Mouse (Mus musculus) MN1 (cell line): ENCODE results near the gene Catsper1.
"Not testable (repeated sequence)": the region's sequence is repeated elsewhere in the genome, so short reads cannot be mapped to it uniquely, and the experiment has no call there.

ENCODE experiments used
- DNase-seq: peaks from one replicate; pipeline ENCODE4 v3.0.0-alpha.2; 2016; ENCODE audit warnings: low spot score

Gene Catsper1

DNA sequence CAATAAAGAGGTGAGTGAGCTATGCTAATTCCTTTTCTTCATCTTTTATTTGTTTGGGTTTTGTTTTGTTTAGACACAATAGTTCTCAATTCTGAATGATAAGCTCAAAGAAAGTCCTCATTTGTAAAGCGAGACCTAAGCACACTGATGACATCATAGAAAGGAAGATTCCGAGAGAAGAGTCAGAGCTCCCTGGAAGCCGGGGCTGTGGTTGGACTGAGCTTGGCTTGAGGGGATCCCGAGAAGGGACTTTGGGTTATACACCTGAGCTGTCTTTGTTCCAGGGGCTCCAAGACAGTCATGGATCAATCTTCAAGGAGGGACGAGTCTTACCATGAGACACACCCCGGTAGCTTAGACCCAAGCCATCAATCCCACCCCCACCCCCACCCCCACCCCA is at the start of gene Catsper1:
Catsper1 (plus strand) TSS at position 301 of the 400 bp plus-strand sequence.
- DNase-seq: no peak

DNA sequence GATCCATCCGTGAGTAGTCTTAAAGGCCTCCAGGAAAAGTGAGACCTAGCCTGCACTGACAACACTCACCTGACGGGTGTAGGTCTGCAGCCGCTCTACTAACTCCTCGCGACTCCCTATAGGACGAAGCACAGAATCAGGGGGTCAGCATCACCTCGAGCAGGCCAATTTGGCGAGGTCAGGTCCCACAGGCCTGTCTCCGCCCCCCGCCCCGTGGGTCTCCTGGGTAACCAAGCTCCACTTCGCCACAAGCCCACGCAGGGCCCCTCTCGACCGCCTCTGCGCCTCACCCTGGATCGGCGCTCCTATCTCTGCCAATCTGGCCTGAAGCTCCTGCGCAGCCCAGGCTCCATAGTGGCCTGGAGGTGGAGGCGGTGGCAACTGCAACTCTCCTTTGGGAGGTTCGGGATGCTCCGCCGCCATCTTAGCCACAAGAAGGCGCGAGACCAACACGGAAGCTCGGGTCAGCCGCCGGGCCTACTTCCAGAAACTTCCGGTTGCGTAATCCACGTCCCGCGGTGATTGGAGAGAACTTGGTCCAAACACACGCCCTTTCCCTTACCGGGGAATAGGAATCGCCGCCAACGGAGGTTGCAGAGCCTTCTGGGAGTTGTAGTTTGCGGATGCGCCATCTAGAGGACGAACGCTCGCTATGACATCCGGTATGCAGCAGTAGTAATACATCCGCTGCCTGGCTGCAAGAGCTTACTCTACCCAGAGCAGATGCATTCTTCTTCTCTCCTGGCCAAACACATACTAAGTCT is 40.4 kb upstream of the Catsper1 start, which contains the start of gene Sf3b2:
Sf3b2 (minus strand) TSS at position 484 of the 764 bp plus-strand sequence.
- peak; percentile 97 for DNase-seq

- DNase-seq: no peak
These were observed 39.8 kb upstream of the Catsper1 start for GRCm38 (mm10) chr19:5295736-5296075.

GRCm38 (mm10) chr19:5296630-5297029 is 38.9 kb upstream of the Catsper1 start:
- DNase-seq: no peak

DNA sequence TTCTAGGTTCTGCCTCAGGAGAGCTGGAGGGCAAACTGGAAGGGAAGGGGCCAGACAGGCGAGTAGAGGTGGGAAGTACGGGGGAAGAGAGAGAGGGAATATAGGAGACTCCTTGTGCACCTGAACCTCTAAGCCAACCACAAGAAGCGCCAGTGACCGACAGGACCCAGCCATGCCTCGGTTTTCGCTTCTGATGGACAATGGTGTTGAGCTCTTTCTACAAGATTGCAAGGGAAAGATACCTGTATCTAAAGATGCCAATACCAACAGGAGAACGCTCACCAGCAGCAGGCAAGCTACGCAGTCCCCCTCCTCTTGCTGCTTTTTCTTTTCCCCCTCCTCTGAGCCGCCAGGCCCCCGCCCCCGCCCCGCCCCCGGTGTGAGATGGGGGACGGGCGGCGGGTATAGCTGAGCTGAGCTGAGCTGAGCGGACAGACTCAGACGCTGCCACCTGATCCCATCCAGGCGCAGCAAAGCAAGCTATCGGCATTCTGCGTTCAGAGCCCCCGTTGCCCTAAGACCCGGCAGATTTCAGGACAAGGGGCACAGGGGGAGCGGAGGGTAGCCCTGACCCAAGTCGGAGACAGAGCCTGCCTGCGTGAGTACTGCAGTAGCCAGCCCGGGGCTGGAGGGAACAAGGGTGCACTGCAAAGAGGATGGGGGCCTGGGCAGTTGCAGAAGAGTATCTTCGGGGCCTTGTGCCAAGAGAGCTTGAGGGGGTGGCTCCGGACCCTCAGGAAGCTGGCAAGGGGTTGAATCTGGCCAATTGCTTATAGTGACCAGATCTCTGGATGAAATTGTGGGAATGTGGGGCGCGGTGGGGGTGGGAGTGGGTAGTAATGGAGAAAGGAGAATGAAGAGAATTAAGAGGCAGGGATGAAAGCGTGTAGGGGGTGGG is 37.4 kb upstream of the Catsper1 start, which contains the start of gene Gal3st3:
Gal3st3 (plus strand) TSS at position 429 of the 898 bp plus-strand sequence.
- no peak for DNase-seq

GRCm38 (mm10) chr19:5300588-5300987 is 35.0 kb upstream of the Catsper1 start:
- no peak for DNase-seq

- DNase-seq: peak; percentile 18
These were observed 33.1 kb upstream of the Catsper1 start for GRCm38 (mm10) chr19:5302455-5302854.

- DNase-seq: no peak
These were observed 29.3 kb upstream of the Catsper1 start for GRCm38 (mm10) chr19:5306279-5306678.

DNA sequence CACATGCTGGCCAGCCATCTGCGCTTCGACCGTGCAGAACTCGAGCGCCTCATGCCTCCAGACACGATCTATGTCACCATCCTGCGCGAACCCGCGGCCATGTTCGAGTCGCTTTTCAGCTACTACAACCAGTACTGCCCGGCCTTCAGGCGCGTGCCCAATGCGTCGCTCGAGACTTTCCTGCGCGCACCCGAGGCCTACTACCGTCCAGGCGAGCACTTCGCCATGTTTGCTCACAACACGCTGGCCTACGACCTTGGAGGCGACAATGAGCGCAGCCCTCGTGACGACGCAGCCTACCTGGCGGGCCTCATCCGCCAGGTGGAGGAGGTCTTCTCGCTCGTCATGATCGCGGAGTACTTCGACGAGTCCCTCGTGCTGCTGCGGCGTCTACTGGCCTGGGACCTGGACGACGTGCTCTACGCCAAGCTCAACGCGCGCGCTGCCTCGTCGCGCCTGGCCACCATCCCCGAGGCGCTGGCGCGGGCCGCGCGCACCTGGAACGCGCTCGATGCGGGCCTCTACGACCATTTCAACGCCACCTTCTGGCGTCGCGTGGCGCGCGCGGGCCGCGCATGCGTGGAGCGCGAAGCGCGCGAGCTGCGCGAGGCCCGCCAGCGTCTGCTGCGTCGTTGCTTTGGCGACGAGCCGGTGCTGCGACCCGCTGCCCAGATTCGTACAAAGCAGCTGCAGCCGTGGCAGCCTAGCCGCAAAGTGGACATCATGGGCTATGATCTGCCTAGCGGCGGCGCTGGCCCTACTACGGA is 28.4 kb upstream of the Catsper1 start:
- DNase-seq: no peak

DNA sequence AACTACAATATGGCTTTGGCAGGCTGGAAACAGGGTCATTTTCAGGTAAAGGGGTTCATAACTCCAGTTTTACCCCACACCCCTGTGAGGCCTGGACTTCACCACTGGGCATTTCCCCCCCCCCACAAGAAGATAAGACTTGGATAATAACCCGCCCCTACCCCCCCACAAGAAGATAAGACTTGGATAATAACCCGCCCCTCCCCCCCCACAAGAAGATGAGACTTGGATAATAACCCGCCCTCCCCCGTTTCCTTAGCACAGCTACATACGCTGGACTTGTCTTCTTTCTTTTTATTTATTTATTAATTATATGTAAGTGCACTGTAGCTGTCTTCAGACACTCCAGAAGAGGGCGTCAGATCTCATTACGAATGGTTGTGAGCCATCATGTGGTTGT is 26.5 kb upstream of the Catsper1 start:
- DNase-seq: no peak

- no peak for DNase-seq
These were observed 22.4 kb upstream of the Catsper1 start for GRCm38 (mm10) chr19:5313189-5313588.

DNA sequence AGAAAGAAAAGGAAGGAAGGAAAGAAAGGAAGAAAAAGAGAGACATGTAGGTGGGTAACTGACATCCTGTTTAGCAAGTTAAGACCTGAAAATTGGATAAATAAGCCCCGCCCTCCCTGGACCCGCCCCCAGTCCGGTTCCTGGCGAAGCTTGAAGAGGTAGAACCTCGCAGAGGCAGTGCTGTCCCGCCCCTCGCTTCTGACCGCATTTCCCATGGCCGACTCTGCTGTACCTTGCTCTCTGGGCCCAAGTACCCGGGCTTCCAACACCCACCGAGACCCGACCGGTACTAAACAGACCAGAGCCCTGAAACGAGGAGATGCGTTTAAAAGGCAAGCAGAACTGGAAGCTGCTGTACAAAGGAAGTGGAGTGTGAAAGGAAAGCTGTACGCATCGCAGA is 11.7 kb upstream of the Catsper1 start:
- DNase-seq: no peak

DNA sequence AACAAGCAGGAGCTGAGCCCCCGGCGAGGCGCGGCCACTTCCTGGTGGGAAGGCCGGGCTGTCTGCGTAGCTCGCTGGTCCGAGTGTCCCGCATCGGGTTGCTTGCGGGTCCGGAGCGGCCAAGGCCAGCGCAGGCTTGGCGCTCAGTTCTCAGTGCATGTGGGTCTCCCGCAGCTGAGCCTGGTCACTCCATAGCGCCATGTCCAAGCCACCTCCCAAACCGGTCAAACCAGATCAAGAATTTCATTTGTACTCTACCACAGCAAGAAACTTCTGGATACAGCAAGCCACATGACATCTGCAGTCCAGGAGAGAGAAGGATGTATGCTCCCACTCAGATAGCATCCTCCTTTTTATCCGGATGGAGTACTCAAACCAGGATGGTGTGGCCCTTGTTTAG is 7.6 kb upstream of the Catsper1 start:
- no peak for DNase-seq

- DNase-seq: peak; percentile 18
These were observed 800 bp upstream of the Catsper1 start for GRCm38 (mm10) chr19:5334741-5335140.

- peak; percentile 70 for DNase-seq
These were observed 2.4 kb downstream of the Catsper1 start for GRCm38 (mm10) chr19:5337975-5338374.

DNA sequence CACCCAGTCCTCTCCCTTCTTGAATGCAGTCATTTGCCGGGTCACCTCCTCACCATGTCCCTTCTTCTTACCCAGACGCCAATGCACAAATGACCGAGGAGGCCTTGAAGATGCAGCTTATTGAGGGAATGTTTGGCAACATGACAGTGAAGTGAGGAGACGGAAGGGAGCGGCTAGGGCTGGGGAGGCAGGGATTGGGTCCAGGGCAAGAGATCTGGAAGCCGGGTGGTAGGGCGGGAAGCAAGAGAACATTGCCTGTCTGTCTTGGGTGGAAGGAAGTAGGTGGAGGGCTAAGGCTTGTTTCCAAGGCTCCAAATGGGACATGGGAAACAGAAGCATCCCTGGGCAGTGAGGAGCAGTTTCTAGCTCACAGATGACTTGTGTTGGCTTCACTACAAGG is 5.8 kb downstream of the Catsper1 start:
- DNase-seq: no peak

GRCm38 (mm10) chr19:5345297-5346131 is 10.0 kb downstream of the Catsper1 start:
- DNase-seq: peak; percentile 88

DNA sequence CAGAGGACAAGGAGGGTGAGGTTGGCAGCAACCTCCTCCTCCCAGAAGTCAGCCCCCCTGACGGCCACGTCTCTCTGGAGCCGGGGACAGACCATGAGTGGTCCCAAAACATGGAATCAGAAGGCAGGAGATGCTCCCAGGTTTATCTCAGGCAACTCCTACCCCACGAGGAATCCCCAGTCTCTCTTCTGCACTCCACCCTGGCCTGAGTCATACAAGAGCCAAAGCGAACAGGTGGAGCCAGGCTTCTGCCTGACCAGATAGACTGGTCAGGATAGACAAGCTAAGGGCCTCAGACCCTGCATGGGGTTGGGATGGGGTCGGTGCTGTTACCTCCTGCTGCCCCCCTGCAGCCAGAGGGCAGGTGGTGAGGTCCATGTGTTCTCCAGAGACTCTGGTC is 12.5 kb downstream of the Catsper1 start:
- DNase-seq: no peak

DNA sequence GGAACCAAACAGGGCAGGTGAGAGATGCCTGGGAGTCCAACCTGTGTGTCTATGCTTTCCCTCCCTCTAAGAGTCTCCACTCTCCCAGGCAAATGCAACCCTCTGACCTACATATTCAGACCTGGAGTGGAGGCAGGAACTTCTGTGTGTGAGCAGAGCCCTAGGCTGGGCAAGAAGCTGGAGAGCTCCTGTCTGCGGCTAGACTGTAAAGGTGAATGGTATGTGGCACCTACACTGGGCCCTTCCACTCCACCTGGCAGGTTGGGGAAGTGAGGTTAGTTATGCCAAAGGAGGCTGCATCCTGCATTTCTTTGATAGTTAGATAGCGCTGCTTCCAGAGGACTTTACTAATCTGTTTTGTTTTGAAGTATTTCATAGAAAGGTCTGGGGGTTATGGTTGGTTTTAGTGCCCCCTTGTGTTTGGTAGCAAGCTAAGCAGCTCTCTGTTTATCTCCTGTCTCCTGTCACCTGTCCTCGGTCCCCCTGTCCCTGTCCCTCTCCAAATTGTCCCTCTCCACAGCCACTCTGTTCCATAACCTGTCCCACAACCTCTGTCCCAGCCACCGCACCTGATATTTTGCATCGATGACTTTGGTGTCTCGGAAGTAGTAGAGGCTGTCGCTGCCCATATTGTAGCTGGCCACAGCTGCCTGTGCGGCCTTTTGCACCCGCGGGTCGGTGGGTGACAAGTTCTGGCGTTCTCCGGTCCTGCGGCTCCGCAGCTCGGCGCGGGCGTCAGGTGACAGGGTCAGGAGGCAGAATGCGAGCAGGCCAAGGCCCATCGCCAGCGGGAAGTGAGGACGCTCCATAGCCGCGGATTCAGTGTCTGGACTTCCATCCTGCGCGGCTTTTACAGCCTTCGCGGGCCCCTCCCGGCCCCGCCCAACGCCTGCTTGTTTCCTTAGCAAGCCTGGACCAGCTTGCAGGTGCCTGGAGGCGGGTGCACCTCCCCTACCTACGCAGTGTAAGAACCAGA is 13.3 kb downstream of the Catsper1 start:
- DNase-seq: peak; percentile 51

DNA sequence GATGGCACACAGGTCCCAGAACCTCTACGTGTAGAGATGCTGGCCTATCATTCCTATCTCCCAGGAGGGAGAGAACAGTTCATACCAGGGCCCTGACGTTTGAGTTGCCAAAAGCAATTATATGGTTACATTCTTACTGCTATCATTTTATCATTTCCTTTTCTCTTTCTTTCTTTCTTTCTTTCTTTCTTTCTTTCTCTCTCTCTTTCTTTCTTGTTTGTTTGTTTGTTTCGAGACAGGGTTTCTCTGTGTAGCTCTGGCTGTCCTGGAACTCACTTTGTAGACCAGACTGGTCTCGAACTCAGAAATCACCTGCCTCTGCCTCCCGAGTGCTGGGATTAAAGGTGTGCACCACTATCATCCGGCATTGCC is 13.9 kb downstream of the Catsper1 start, which contains the start of gene Cst6:
Cst6 (minus strand) TSS at position 73 of the 372 bp plus-strand sequence.
- DNase-seq: not testable (repeated sequence)
